Mouse (Mus musculus) stomach, postnatal 0 days (tissue): Measurements from ENCODE around the gene Ssu2. TPM values are rescaled to one million over a fixed set of nuclear protein-coding genes. Genes with fewer than 3 reads are reported as not detected.

Source experiments
- ATAC-seq: fragments of 200-750 bp; cut with Nextera tagmentation; 2 replicates; pipeline ENCODE4 v1.8.0; 2017; ENCODE audit not compliant: low FRiP score, low TSS enrichment
- DNase-seq: peaks from one replicate; pipeline ENCODE4 v3.0.0-alpha.2; 2016; ENCODE audit warnings: low spot score
- H3K27ac ChIP-seq: fragments of 300-500 bp; sonication (generic); replicated peaks from 2 replicates; pipeline ENCODE4 v1.5.1; 2014; ENCODE audit warnings: mild to moderate bottlenecking, control low read depth
- H3K27me3 ChIP-seq: fragments of 300-500 bp; sonication (generic); 2 replicates; pipeline ENCODE4 v1.6.1; 2014; ENCODE audit warnings: low read length; ENCODE audit not compliant: control insufficient read depth, insufficient read depth
- H3K36me3 ChIP-seq: fragments of 300-500 bp; sonication (generic); 2 replicates; pipeline ENCODE4 v1.6.1; 2014; ENCODE audit warnings: low read length, mixed read lengths; ENCODE audit not compliant: control insufficient read depth, insufficient read depth
- H3K4me1 ChIP-seq: fragments of 300-500 bp; sonication (generic); replicated peaks from 2 replicates; pipeline ENCODE4 v1.6.1; 2014; ENCODE audit warnings: antibody characterized with exemption; ENCODE audit not compliant: control insufficient read depth, insufficient read depth
- H3K4me2 ChIP-seq: fragments of 300-500 bp; sonication (generic); replicated peaks from 2 replicates; pipeline ENCODE4 v1.6.1; 2014; ENCODE audit warnings: low read depth, mild to moderate bottlenecking, control low read depth, moderate library complexity
- H3K4me3 ChIP-seq: fragments of 300-500 bp; sonication (generic); 2 replicates; pipeline ENCODE4 v1.5.1; 2014; ENCODE audit warnings: low read depth, low read length, control low read depth
- H3K9ac ChIP-seq: fragments of 300-500 bp; sonication (generic); 2 replicates; pipeline ENCODE4 v1.6.1; 2014; ENCODE audit warnings: mild to moderate bottlenecking, low read length, control low read depth, mixed read lengths
- H3K9me3 ChIP-seq: fragments of 300-500 bp; sonication (generic); 2 replicates; pipeline ENCODE4 v1.6.1; 2016; ENCODE audit warnings: low read length; ENCODE audit not compliant: control insufficient read depth
- CTCF ChIP-seq: IDR thresholded peaks from 2 replicates; pipeline ENCODE4 v1.5.1; 2016; ENCODE audit warnings: antibody characterized with exemption, low read depth, mild to moderate bottlenecking, moderate library complexity
- EP300 ChIP-seq: optimal IDR thresholded peaks from 2 replicates; pipeline ENCODE3; 2016; ENCODE audit warnings: antibody characterized with exemption
- WGBS: fragments of 180-500 bp; shearing (Covaris S2); extraction: QIAGEN DNeasy Blood & Tissue Kit; methylation state at CpG from one replicate; pipeline ENCODE4 v1.1.7; 2014; 5-methylcytosine and 5-hydroxymethylcytosine counted together
- polyA plus RNA-seq: library from polyadenylated mRNA; unstranded; fragments of >200 nt; fragmentation: Nextera tagmentation; extraction: Ambion mirVana; gene quantifications from 2 replicates; pipeline ENCODE4 v1.2.1, GENCODE M21; 2015

Gene Ssu2
- polyA plus RNA-seq, 1 experiment from 2014 or later: 2.7 TPM

DNA sequence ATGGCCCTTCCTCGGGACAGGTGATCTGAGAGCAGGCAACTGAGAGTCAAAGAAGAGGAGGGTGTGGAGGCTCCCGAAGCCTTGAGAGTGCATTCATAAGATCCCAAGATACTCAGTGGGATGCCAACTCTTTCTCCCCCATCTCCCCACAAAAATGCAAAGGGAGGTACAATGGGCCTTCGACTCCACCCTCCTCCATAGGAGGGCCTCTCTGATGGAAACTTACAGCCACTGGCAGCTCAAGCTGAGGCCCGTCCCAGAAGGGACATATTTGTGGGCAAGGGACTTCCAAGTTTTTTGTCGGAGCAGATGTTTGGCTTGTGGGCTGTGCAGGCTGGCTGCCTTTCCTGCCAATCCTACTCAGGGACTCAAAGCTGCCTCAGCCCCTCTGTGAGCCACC lies 67.1 kb downstream of the Ssu2 start:
- ATAC-seq (peak; percentile 26; the same call in 1 of the 2 replicates), DNase-seq (no peak)
- Histone ChIP-seq H3K4me3 (no peak overlapping the region), H3K4me2 (no peak overlapping the region), H3K36me3 (no peaks in the 10 kb centered on the region), H3K4me1 (no peaks in the 10 kb centered on the region), H3K9me3 (no peaks in the 10 kb centered on the region), H3K9ac (no peak overlapping the region), H3K27me3 (no peaks in the 10 kb centered on the region), H3K27ac (no peak overlapping the region)
- 56% methylated on average over 5 of the region's 5 CpGs for WGBS
- TF ChIP-seq CTCF (no peak), EP300 (no peak)

- ATAC-seq: no peak
- TF ChIP-seq EP300 (no peak), CTCF (no peak)
- WGBS: 86% methylated on average over 4 of the region's 4 CpGs
These were observed 68.4 kb downstream of the Ssu2 start for GRCm38 (mm10) chr6:112319449-112319848.

DNA sequence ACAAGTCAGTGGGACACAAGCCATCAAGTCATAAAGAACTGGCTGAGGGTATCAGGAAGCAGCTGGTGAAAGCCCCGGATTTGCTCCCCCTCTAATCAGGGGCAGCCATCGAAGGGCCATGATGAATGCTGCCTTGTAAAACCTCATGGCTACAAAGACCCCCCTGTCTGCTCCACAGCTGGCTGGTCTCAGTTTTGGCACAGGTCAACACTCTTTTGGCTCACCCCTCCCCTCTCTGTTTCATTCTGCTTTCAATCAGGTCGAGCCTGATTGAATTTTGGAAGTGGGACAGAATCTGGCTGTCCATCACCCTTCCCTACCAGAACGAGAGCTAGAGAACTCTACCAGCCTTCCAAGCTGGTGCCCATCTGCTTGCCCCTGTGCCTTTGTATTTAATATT lies 76.4 kb downstream of the Ssu2 start:
- Histone ChIP-seq H3K27ac (no peak overlapping the region), H3K36me3 (no peaks in the 10 kb centered on the region), H3K4me1 (no peaks in the 10 kb centered on the region), H3K4me2 (no peak overlapping the region), H3K27me3 (no peaks in the 10 kb centered on the region), H3K9me3 (no peaks in the 10 kb centered on the region), H3K4me3 (no peak overlapping the region), H3K9ac (no peak overlapping the region)
- DNase-seq (no peak), ATAC-seq (no peak)
- WGBS: 37% methylated on average over 4 of the region's 4 CpGs
- TF ChIP-seq CTCF (no peak), EP300 (no peak)

More at GRCm38 (mm10) chr6:112319449-112319848, 68.4 kb downstream of the Ssu2 start:
- H3K9me3 ChIP-seq: no peaks in the 10 kb centered on the region
- H3K4me3 ChIP-seq: no peak overlapping the region
- H3K4me1 ChIP-seq: no peaks in the 10 kb centered on the region
- no peak overlapping the region for H3K4me2 ChIP-seq
- no peak for DNase-seq
- no peaks in the 10 kb centered on the region for H3K36me3 ChIP-seq
- no peak overlapping the region for H3K9ac ChIP-seq
- no peaks in the 10 kb centered on the region for H3K27me3 ChIP-seq
- H3K27ac ChIP-seq: no peak overlapping the region

DNA sequence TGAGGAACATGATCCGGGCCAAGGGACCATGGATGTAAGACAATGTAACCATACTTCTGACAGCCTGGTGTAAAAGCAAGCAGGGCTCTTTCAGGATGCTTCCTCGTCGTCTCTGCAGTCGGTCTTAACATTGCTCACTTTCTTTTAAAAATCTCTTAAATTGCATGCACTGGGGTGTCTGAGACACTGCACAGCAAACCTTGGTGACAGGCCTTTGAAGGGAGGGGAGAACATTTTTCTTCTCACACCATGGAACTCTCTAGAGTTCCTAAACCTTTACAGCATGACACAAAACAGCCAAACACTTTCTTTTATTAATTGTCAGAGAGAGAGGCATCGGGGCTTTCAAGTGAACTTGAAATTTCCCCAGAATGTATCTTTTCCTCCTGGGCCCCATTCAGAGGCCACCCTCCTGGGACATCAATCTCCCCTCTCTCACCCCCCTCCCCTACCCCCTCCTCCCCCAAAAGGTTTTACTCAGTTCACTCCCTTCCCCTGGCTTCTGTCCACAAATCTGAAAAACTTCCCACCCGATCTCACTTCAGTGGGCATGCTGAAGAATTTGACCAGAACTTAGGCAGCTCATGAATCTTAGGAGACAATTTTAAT lies 78.4 kb downstream of the Ssu2 start:
- TF ChIP-seq CTCF: no peak
- TF ChIP-seq EP300: no peak
- H3K9ac ChIP-seq: no peak overlapping the region
- ATAC-seq (no peak), DNase-seq (no peak)
- no peaks in the 10 kb centered on the region for H3K4me1 ChIP-seq
- no peak overlapping the region for H3K4me2 ChIP-seq
- H3K27ac ChIP-seq: no peak overlapping the region
- H3K36me3 ChIP-seq: no peaks in the 10 kb centered on the region
- WGBS: 48% methylated on average over 6 of the region's 6 CpGs
- no peaks in the 10 kb centered on the region for H3K9me3 ChIP-seq
- no peaks in the 10 kb centered on the region for H3K27me3 ChIP-seq
- no peak overlapping the region for H3K4me3 ChIP-seq

Other genes with a start within 250 kb of the Ssu2 start
- gene Lmcd1, start 114.3 kb downstream of the Ssu2 start, polyA plus RNA-seq: 12.5 and 13.2 TPM in 2 replicates
- 6.1 and 6.9 TPM in 2 replicates for gene Cav3, start 71.5 kb upstream of the Ssu2 start, polyA plus RNA-seq
- 0.65 and 0.81 TPM in 2 replicates for gene Oxtr, start 101.9 kb upstream of the Ssu2 start, polyA plus RNA-seq